Mouse (Mus musculus): ENCODE data around the gene Ctf1. TPM values are rescaled to one million over a fixed set of nuclear protein-coding genes. Genes with fewer than 3 reads are reported as not detected.
A peak's percentile ranks its signal among the peaks of the same experiment; 100 is the strongest.

Gene Ctf1
- polyA plus RNA-seq, 1 experiment from 2014 or later = 5.5 TPM

GRCm38 (mm10) chr7:127700712-127701331 lies 11.7 kb upstream of the Ctf1 start:
- no peaks in the 10 kb centered on the region for H3K9me3 ChIP-seq
- H3K27me3 ChIP-seq = no peaks in the 10 kb centered on the region
- H3K36me3 ChIP-seq = peaks cover 43% of the 10 kb centered on the region
- H3K4me1 ChIP-seq = peaks cover 3% of the 10 kb centered on the region; the same call in 1 of the 2 replicates
- 89% methylated on average over 3 of the region's 3 CpGs for WGBS
- ATAC-seq (ENCODE audit: low FRiP score, low read depth) = no peak
- H3K4me2 ChIP-seq (replicated peaks) = no peak overlapping the region
- no peak overlapping the region for H3K9ac ChIP-seq (replicated peaks)
- H3K4me3 ChIP-seq = no peak overlapping the region
- no peak overlapping the region for H3K27ac ChIP-seq (replicated peaks)

GRCm38 (mm10) chr7:127703561-127704178 lies 8.9 kb upstream of the Ctf1 start:
- peaks cover 50% of the 10 kb centered on the region for H3K36me3 ChIP-seq
- no peaks in the 10 kb centered on the region for H3K27me3 ChIP-seq
- H3K9me3 ChIP-seq = no peaks in the 10 kb centered on the region
- 93% methylated on average over 8 of the region's 8 CpGs for WGBS
- no peak overlapping the region for H3K4me2 ChIP-seq (replicated peaks)
- H3K4me1 ChIP-seq = peaks cover 16% of the 10 kb centered on the region
- no peak for ATAC-seq (ENCODE audit: low FRiP score, low read depth)
- H3K4me3 ChIP-seq = no peak overlapping the region
- no peak overlapping the region for H3K27ac ChIP-seq (replicated peaks)
- H3K9ac ChIP-seq (replicated peaks) = no peak overlapping the region

GRCm38 (mm10) chr7:127704598-127704997 lies 7.9 kb upstream of the Ctf1 start:
- Histone ChIP-seq H3K36me3 (peaks cover 46% of the 10 kb centered on the region), H3K4me1 (peaks cover 23% of the 10 kb centered on the region), H3K9ac (replicated peaks) (no peak overlapping the region), H3K4me3 (no peak overlapping the region), H3K9me3 (no peaks in the 10 kb centered on the region), H3K27me3 (no peaks in the 10 kb centered on the region), H3K27ac (replicated peaks) (no peak overlapping the region), H3K4me2 (replicated peaks) (no peak overlapping the region)
- ATAC-seq (ENCODE audit: low FRiP score, low read depth) = no peak
- 81% methylated on average over 6 of the region's 6 CpGs for WGBS

GRCm38 (mm10) chr7:127705706-127706105 lies 6.8 kb upstream of the Ctf1 start:
- Histone ChIP-seq H3K27ac (replicated peaks) (no peak overlapping the region), H3K9ac (replicated peaks) (0 out of 2 replicates have a peak overlapping the region, but pooled peaks have one; percentile 17), H3K9me3 (no peaks in the 10 kb centered on the region), H3K36me3 (peaks cover 38% of the 10 kb centered on the region), H3K4me3 (no peak overlapping the region), H3K4me1 (peaks cover 23% of the 10 kb centered on the region), H3K4me2 (replicated peaks) (no peak overlapping the region), H3K27me3 (no peaks in the 10 kb centered on the region)
- WGBS = 86% methylated on average over 4 of the region's 4 CpGs
- ATAC-seq (ENCODE audit: low FRiP score, low read depth) = no peak

- peaks cover 26% of the 10 kb centered on the region for H3K4me1 ChIP-seq
- no peak; the same call in 1 of the 2 replicates for ATAC-seq (ENCODE audit: low FRiP score, low read depth)
- H3K27me3 ChIP-seq = no peaks in the 10 kb centered on the region
- peak overlapping the region; percentile 73 for H3K4me3 ChIP-seq
- H3K9me3 ChIP-seq = no peaks in the 10 kb centered on the region
- peak overlapping the region; percentile 97 for H3K27ac ChIP-seq (replicated peaks)
- WGBS = 24% methylated on average over 22 of the region's 22 CpGs
- H3K36me3 ChIP-seq = peaks cover 38% of the 10 kb centered on the region
- peak overlapping the region; percentile 84 for H3K9ac ChIP-seq (replicated peaks)
- peak overlapping the region; percentile 64 for H3K4me2 ChIP-seq (replicated peaks)
Observed at GRCm38 (mm10) chr7:127707045-127707956, 5.2 kb upstream of the Ctf1 start.

GRCm38 (mm10) chr7:127707957-127708206 lies 4.7 kb upstream of the Ctf1 start:
- Histone ChIP-seq H3K36me3 (peaks cover 33% of the 10 kb centered on the region), H3K4me2 (replicated peaks) (peak overlapping the region; percentile 64), H3K27ac (replicated peaks) (peak overlapping the region; percentile 97), H3K4me1 (peaks cover 32% of the 10 kb centered on the region), H3K9me3 (no peaks in the 10 kb centered on the region), H3K4me3 (peak overlapping the region; percentile 73), H3K27me3 (no peaks in the 10 kb centered on the region), H3K9ac (replicated peaks) (peak overlapping the region; percentile 84)
- no peak for ATAC-seq (ENCODE audit: low FRiP score, low read depth)
- WGBS = 0% methylated on average over 5 of the region's 5 CpGs

- WGBS = under 1% methylated on average over 89 of the region's 90 CpGs
- peaks cover 32% of the 10 kb centered on the region for H3K4me1 ChIP-seq
- H3K9ac ChIP-seq (replicated peaks) = peak within 1 kb of the TSS; percentile 84
- H3K27me3 ChIP-seq = no peaks in the 10 kb centered on the region
- H3K4me3 ChIP-seq = peak within 1 kb of the TSS; percentile 73
- peak; percentile 86 for ATAC-seq (ENCODE audit: low FRiP score, low read depth)
- no peaks in the 10 kb centered on the region for H3K9me3 ChIP-seq
- peak within 1 kb of the TSS; percentile 64 for H3K4me2 ChIP-seq (replicated peaks)
- H3K27ac ChIP-seq (replicated peaks) = peak within 1 kb of the TSS; percentile 97
- H3K36me3 ChIP-seq = peaks cover 28% of the 10 kb centered on the region
Observed at GRCm38 (mm10) chr7:127708207-127709078, 4.1 kb upstream of the Ctf1 start, which contains the start of gene Bcl7c. TSS of gene Bcl7c (minus strand) at chr7:127708933.

GRCm38 (mm10) chr7:127709261-127709979 lies 3.1 kb upstream of the Ctf1 start:
- H3K27ac ChIP-seq (replicated peaks) = peak overlapping the region; percentile 97
- peaks cover 18% of the 10 kb centered on the region for H3K36me3 ChIP-seq
- no peak for ATAC-seq (ENCODE audit: low FRiP score, low read depth)
- H3K4me3 ChIP-seq = peak overlapping the region; percentile 73
- peak overlapping the region; percentile 64 for H3K4me2 ChIP-seq (replicated peaks)
- H3K27me3 ChIP-seq = no peaks in the 10 kb centered on the region
- WGBS = 81% methylated on average over 5 of the region's 5 CpGs
- H3K4me1 ChIP-seq = peaks cover 32% of the 10 kb centered on the region
- peak overlapping the region; percentile 84 for H3K9ac ChIP-seq (replicated peaks)
- H3K9me3 ChIP-seq = no peaks in the 10 kb centered on the region

GRCm38 (mm10) chr7:127711031-127711430 lies 1.5 kb upstream of the Ctf1 start:
- Histone ChIP-seq H3K4me1 (peaks cover 30% of the 10 kb centered on the region), H3K36me3 (peaks cover 5% of the 10 kb centered on the region), H3K9ac (replicated peaks) (no peak overlapping the region), H3K4me2 (replicated peaks) (no peak overlapping the region), H3K27me3 (no peaks in the 10 kb centered on the region), H3K4me3 (no peak overlapping the region), H3K27ac (replicated peaks) (no peak overlapping the region), H3K9me3 (no peaks in the 10 kb centered on the region)
- no peak for ATAC-seq (ENCODE audit: low FRiP score, low read depth)
- 90% methylated on average over 3 of the region's 3 CpGs for WGBS

- H3K27me3 ChIP-seq = no peaks in the 10 kb centered on the region
- peaks cover under 1% of the 10 kb centered on the region; the same call in 1 of the 2 replicates for H3K36me3 ChIP-seq
- no peak overlapping the region for H3K4me3 ChIP-seq
- H3K4me2 ChIP-seq (replicated peaks) = no peak overlapping the region
- 70% methylated on average over 3 of the region's 3 CpGs for WGBS
- ATAC-seq (ENCODE audit: low FRiP score, low read depth) = no peak
- H3K9me3 ChIP-seq = no peaks in the 10 kb centered on the region
- H3K9ac ChIP-seq (replicated peaks) = no peak overlapping the region
- H3K27ac ChIP-seq (replicated peaks) = no peak overlapping the region
- H3K4me1 ChIP-seq = peaks cover 30% of the 10 kb centered on the region
Observed at GRCm38 (mm10) chr7:127711456-127711855, 1.1 kb upstream of the Ctf1 start.

GRCm38 (mm10) chr7:127714816-127715215 lies 2.3 kb downstream of the Ctf1 start:
- 86% methylated on average over 4 of the region's 4 CpGs for WGBS

More at GRCm38 (mm10) chr7:127714816-127715215, 2.3 kb downstream of the Ctf1 start:
- Histone ChIP-seq H3K4me1 (peaks cover 19% of the 10 kb centered on the region), H3K9ac (replicated peaks) (no peak overlapping the region), H3K27me3 (peaks cover 7% of the 10 kb centered on the region), H3K36me3 (no peaks in the 10 kb centered on the region), H3K4me3 (no peak overlapping the region), H3K9me3 (no peaks in the 10 kb centered on the region), H3K4me2 (replicated peaks) (no peak overlapping the region), H3K27ac (replicated peaks) (no peak overlapping the region)
- no peak for ATAC-seq (ENCODE audit: low FRiP score, low read depth)

Data from midbrain, embryonic 12.5 days (tissue).